Mouse (Mus musculus) C2C12 (cell line): ENCODE data around the gene Ate1.
"Not testable (repeated sequence)": the region's sequence is repeated elsewhere in the genome, so short reads cannot be mapped to it uniquely, and the experiment has no call there.

Experiments
- CEBPB ChIP-seq: IDR thresholded peaks from one replicate; pipeline ENCODE4 v1.6.1; 2011; ENCODE audit warnings: low read depth, mild to moderate bottlenecking, control low read depth, moderate library complexity
- CTCF ChIP-seq: IDR thresholded peaks from one replicate; pipeline ENCODE4 v1.5.1; 2011; ENCODE audit not compliant: control insufficient read depth, insufficient read depth, insufficient read length
- FOSL1 ChIP-seq: IDR thresholded peaks from one replicate; pipeline ENCODE4 v1.8.0; 2011; ENCODE audit warnings: mild to moderate bottlenecking, low read length; ENCODE audit not compliant: poor library complexity, insufficient read depth, severe bottlenecking
- MAX ChIP-seq: IDR thresholded peaks from one replicate; pipeline ENCODE4 v1.6.1; 2011; ENCODE audit warnings: mild to moderate bottlenecking, control low read depth
- MYOD1 ChIP-seq: IDR thresholded peaks from one replicate; pipeline ENCODE4 v1.6.1; 2011; ENCODE audit warnings: low read depth; ENCODE audit not compliant: control insufficient read depth, insufficient read length
- MYOG ChIP-seq: IDR thresholded peaks from one replicate; pipeline ENCODE4 v1.6.1; 2011; ENCODE audit not compliant: control insufficient read depth, insufficient read length; ENCODE audit errors: extremely low read depth
- USF1 ChIP-seq: IDR thresholded peaks from one replicate; pipeline ENCODE4 v1.6.1; 2011; ENCODE audit warnings: low read depth, mild to moderate bottlenecking, control low read depth, moderate library complexity

- TF ChIP-seq CEBPB, USF1, CTCF, MYOD1, MAX, MYOG, FOSL1: not testable (repeated sequence)
These were observed 41.2 kb downstream of the Ate1 start for GRCm38 (mm10) chr7:130479003-130479402.
